Mouse (Mus musculus): ENCODE results near the gene Mrpl52. TPM values are rescaled to one million over a fixed set of nuclear protein-coding genes. Genes with fewer than 3 reads are reported as not detected.

Gene Mrpl52
- polyA plus RNA-seq, 1 experiment, result 2,909 TPM

DNA sequence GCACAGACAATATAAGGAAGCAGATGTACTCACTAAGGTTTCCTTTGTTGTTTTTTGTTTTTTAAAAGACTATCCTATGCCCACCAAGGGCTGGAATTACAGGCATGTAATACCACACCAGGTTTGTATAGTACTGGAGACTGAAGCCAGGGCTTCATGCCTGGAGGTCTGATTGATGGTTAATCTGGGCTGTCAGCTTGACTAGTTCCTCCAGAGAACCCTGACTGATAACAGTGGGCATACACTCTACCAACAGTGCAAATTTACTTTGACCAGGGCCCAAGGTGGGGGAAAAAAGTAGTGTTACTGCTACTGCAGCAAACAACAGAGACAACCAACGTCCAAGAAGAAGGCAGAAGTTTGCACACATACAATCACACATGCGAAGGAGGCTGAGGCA lies 44.8 kb downstream of the Mrpl52 start:
- no peak for TF ChIP-seq GATA1 (IDR thresholded peaks at IDR 0.05; ENCODE audit: low read length)

DNA sequence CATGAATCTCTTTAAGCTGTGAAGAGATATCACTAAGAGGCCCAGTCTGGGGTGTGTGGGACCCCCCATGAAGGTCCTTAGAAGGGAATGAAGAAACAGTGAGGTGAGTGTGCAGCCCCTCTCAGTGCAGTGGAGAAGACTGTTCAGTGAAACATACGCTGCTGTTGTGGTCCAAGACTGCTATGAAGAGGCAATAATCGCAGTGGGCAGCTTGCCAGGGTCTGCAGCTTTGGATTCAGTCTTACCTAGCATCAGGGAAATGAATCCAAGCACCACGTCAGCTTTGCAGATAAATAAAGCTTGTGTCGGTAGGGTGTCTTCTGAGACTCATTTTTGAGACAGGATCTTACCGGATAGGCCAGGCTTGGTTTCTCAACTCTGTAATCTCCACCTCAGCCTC lies 46.0 kb downstream of the Mrpl52 start:
- no peak for TF ChIP-seq GATA1 (IDR thresholded peaks at IDR 0.05; ENCODE audit: low read length)

DNA sequence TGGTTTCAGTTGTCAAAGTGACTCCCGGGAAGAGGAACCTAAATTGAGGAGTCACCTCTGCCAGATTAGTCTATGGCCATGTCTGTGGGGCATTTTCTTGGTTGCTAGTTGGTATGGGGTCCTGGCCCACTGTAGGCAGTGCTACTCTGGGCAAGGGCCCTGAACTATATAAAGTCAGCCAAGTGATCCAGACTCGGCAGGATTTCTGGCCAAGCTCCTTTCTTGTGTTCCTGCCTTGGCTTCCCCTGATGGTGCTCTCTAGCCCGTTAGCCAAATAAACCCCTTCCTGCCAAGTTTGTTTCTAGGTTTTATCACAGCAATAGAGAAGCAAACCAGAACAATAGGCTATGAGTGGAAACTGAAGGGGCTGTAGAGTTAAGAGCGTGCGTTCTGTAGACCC lies 48.0 kb downstream of the Mrpl52 start:
- no peak for TF ChIP-seq GATA1 (IDR thresholded peaks at IDR 0.05; ENCODE audit: low read length)

DNA sequence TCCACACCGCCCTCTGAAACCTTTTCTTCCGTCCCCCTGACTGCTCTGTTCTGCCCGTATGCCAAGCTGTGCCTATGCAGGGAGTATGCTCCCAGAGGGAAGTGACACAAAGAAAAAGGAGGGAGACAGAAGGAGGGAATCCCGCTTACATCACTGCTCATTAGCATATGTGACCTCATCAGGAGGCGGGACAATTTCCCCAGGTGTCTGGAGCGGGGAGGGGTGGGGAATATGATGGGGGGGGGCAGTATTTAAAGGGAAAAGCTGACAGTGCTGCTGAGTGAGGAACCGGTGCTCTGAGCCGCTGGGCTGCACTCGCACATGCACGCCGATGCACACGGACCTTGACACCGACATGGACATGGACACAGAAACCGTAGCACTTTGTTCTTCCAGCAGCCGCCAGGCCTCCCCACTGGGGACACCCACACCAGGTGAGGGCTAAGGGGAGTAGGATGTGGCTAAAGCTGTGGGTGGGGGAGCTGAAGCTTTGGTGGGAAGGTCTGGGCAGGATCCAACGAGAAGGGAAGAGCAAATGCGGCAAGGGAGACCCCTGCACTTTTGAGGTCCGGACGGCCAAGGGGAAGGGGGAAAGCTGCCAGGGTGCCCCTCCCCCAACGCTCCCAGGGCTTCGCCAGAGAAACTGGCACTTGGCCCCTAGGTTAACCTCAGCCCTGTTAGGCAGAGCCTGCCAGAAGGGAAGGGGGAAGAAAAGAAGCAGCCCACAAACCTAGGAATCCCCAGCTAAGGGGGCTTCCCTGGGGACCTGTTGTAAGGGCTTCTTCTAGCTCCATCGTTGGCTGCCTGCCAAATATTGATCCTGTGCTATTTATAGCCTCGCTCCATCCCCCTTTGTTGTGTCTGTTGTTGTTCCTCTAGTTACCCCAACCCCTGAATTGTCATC lies 49.5 kb downstream of the Mrpl52 start, which contains the start of gene Rem2:
Gene Rem2, plus strand, starts transcription at position 160 of the 904 bp plus-strand sequence.
- TF ChIP-seq GATA1 (IDR thresholded peaks at IDR 0.05; ENCODE audit: low read length), result no peak

DNA sequence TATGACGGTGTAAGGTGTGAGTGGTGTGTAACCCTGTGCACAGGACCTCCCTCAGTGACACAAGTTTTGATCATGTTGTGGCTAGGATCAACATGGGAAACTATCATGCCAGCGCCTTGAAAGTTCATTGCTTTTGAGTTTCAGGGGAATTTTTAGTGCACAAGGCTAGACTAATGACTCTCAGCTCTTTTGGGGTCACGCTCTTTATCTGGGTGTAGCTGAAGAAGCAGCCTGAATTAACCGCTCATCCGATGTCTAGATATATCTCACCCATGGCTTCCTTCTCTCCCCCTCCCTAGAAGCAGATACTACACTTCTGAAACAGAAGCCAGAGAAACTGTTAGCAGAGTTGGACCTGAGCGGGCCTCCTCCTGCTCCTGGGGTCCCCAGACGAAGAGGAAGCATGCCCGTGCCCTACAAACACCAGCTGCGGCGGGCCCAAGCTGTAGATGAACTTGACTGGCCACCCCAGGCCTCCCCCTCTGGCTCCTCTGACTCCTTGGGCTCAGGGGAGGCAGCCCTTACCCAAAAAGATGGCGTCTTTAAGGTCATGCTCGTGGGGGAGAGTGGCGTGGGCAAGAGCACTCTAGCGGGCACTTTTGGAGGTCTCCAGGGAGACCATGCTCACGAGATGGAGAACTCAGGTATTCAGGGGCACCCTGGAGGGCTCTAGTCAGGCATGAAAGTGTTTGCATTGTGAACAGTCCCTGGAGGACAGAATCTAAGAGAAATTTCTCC lies 50.6 kb downstream of the Mrpl52 start:
- TF ChIP-seq GATA1 (IDR thresholded peaks at IDR 0.05; ENCODE audit: low read length), result no peak

Other genes with a start within 250 kb of the Mrpl52 start
- 22.4 and 24.5 TPM in 2 replicates for gene Dad1, start 172.8 kb upstream of the Mrpl52 start, polyA plus RNA-seq (2012)
- 3.5 and 10.8 TPM in 2 replicates for gene Abhd4, start 172.7 kb upstream of the Mrpl52 start, polyA plus RNA-seq (2012)
- gene Olfr49, start 142.0 kb upstream of the Mrpl52 start, polyA plus RNA-seq (2012), result not detected in 2 replicates
- 164 and 228 TPM in 2 replicates for gene Oxa1l, start 66.1 kb upstream of the Mrpl52 start, polyA plus RNA-seq (2012)
- gene Slc7a7, start 9.1 kb upstream of the Mrpl52 start, polyA plus RNA-seq (2012), result 0.21 and 0.33 TPM in 2 replicates
- gene Mmp14, start 4.7 kb downstream of the Mrpl52 start, polyA plus RNA-seq (2012), result 151 and 178 TPM in 2 replicates
- 345 and 440 TPM in 2 replicates for gene Lrp10, start 37.2 kb downstream of the Mrpl52 start, polyA plus RNA-seq (2012)
- 0.31 and 0.32 TPM in 2 replicates for gene Rem2, start 49.2 kb downstream of the Mrpl52 start, polyA plus RNA-seq (2012)
- gene Prmt5, start 90.6 kb downstream of the Mrpl52 start, polyA plus RNA-seq (2012), result 166 and 236 TPM in 2 replicates
- 37.7 and 58.3 TPM in 2 replicates for gene Haus4, start 127.7 kb downstream of the Mrpl52 start, polyA plus RNA-seq (2012)
- 0.08 and 0.12 TPM in 2 replicates for gene Ajuba, start 150.6 kb downstream of the Mrpl52 start, polyA plus RNA-seq (2012)
- gene 4931414P19Rik, start 179.1 kb downstream of the Mrpl52 start, polyA plus RNA-seq (2012), result 19.6 and 20.0 TPM in 2 replicates
- gene Psmb5, start 191.1 kb downstream of the Mrpl52 start, polyA plus RNA-seq (2012), result 193 and 266 TPM in 2 replicates
- not detected in 2 replicates for gene Psmb11, start 194.5 kb downstream of the Mrpl52 start, polyA plus RNA-seq (2012)
- gene Gm17606, start 214.0 kb downstream of the Mrpl52 start, polyA plus RNA-seq (2012), result not detected in 2 replicates
- gene Cdh24, start 214.5 kb downstream of the Mrpl52 start, polyA plus RNA-seq (2012), result 2.3 and 2.8 TPM in 2 replicates